Mouse (Mus musculus) embryonic facial prominence, embryonic 12.5 days (tissue): ENCODE data around the gene Elp6. TPM values are rescaled to one million over a fixed set of nuclear protein-coding genes. Genes with fewer than 3 reads are reported as not detected.

Experiments
- microRNA-seq: library from miRNA; unstranded; fragments of <30 nt; microRNA quantifications from one replicate; pipeline ENCODE4, GENCODE M21; 2017
- polyA plus RNA-seq: library from polyadenylated mRNA; unstranded; fragments of >200 nt; fragmentation: Nextera tagmentation; extraction: Ambion mirVana; gene quantifications from 2 replicates; pipeline ENCODE4 v1.2.1, GENCODE M21; 2016

The Elp6 gene
- polyA plus RNA-seq, 1 experiment from 2014 or later: 34.3 TPM

Small RNA genes within 50 kb of the gene (microRNA-seq; reads per million reads assigned to microRNA genes)
- 120 reads per million, percentile 53 among the genes with 10 or more reads in this experiment for gene Mir6236

Other genes with a start within 250 kb of the Elp6 start
- 216 and 230 TPM in 2 replicates for gene Smarcc1, start 187.5 kb upstream of the Elp6 start, polyA plus RNA-seq
- gene Dhx30, start 187.3 kb upstream of the Elp6 start, polyA plus RNA-seq: 192 and 198 TPM in 2 replicates
- 5.3 and 5.4 TPM in 2 replicates for gene Cspg5, start 61.4 kb upstream of the Elp6 start, polyA plus RNA-seq
- gene Scap, start 28.1 kb downstream of the Elp6 start, polyA plus RNA-seq: 46.6 and 49.3 TPM in 2 replicates
- 19.3 and 22.3 TPM in 2 replicates for gene Ptpn23, start 103.0 kb downstream of the Elp6 start, polyA plus RNA-seq
- gene Ngp, start 114.6 kb downstream of the Elp6 start, polyA plus RNA-seq: 3.3 and 4.1 TPM in 2 replicates
- gene Klhl18, start 171.5 kb downstream of the Elp6 start, polyA plus RNA-seq: 10.3 and 10.9 TPM in 2 replicates
- 1.4 and 1.5 TPM in 2 replicates for gene Kif9, start 171.8 kb downstream of the Elp6 start, polyA plus RNA-seq
- gene Setd2, start 227.4 kb downstream of the Elp6 start, polyA plus RNA-seq: 46.3 and 47.1 TPM in 2 replicates